Mouse (Mus musculus) hindbrain, postnatal 0 days (tissue): ENCODE measurements around the gene Pyy. TPM values are rescaled to one million over a fixed set of nuclear protein-coding genes. Genes with fewer than 3 reads are reported as not detected.

Source experiments
- ATAC-seq: fragments of 200-750 bp; cut with Nextera tagmentation; 2 replicates; pipeline ENCODE4 v1.8.0; 2017; ENCODE audit warnings: mild to moderate bottlenecking, moderate TSS enrichment, moderate library complexity
- DNase-seq: peaks from one replicate; pipeline ENCODE4 v3.0.0-alpha.2; 2015; ENCODE audit warnings: low spot score
- H3K27ac ChIP-seq: fragments of 300-500 bp; sonication (generic); 2 replicates; pipeline ENCODE4 v1.5.1; 2014; ENCODE audit warnings: mild to moderate bottlenecking
- H3K27me3 ChIP-seq: fragments of 300-500 bp; sonication (generic); 2 replicates; pipeline ENCODE4 v1.6.1; 2014; ENCODE audit warnings: low read length, mixed read lengths; ENCODE audit not compliant: insufficient read depth
- H3K36me3 ChIP-seq: fragments of 300-500 bp; sonication (generic); 2 replicates; pipeline ENCODE4 v1.6.1; 2014; ENCODE audit warnings: low read length, mixed read lengths; ENCODE audit not compliant: insufficient read depth
- H3K4me1 ChIP-seq: fragments of 300-500 bp; sonication (generic); 2 replicates; pipeline ENCODE4 v1.6.1; 2014; ENCODE audit warnings: antibody characterized with exemption, low read length, mixed read lengths; ENCODE audit not compliant: insufficient read depth
- H3K4me2 ChIP-seq: fragments of 300-500 bp; sonication (generic); 2 replicates; pipeline ENCODE4 v1.6.1; 2014; ENCODE audit warnings: low read depth, mild to moderate bottlenecking, low read length, moderate library complexity, mixed read lengths
- H3K4me3 ChIP-seq: fragments of 300-500 bp; sonication (generic); 2 replicates; pipeline ENCODE4 v1.5.1; 2014; ENCODE audit warnings: low read length
- H3K9ac ChIP-seq: fragments of 300-500 bp; sonication (generic); replicated peaks from 2 replicates; pipeline ENCODE4 v1.6.1; 2014; ENCODE audit warnings: mild to moderate bottlenecking, low read length, moderate library complexity, mixed read lengths
- H3K9me3 ChIP-seq: fragments of 300-500 bp; sonication (generic); 2 replicates; pipeline ENCODE4 v1.6.1; 2016; ENCODE audit warnings: low read length, mixed read lengths
- CTCF ChIP-seq: IDR thresholded peaks from 2 replicates; pipeline ENCODE4 v1.5.1; 2016; ENCODE audit warnings: antibody characterized with exemption, control low read depth, low read depth
- WGBS: fragments of 180-500 bp; shearing (Covaris S2); extraction: QIAGEN DNeasy Blood & Tissue Kit; methylation state at CpG from one replicate; pipeline ENCODE4 v1.1.7; 2014; 5-methylcytosine and 5-hydroxymethylcytosine counted together
- polyA plus RNA-seq: library from polyadenylated mRNA; unstranded; fragments of >200 nt; fragmentation: Nextera tagmentation; extraction: Ambion mirVana; gene quantifications from 2 replicates; pipeline ENCODE4 v1.2.1, GENCODE M21; 2015
- total RNA-seq: library from RNA; depleted of rRNA; stranded (reverse); fragments of >200 nt; gene quantifications from 2 replicates; pipeline ENCODE4 v1.2.3, GENCODE M21; 2014

Pyy gene
- total and polyA plus RNA-seq, 2 experiments from 2014 or later: 9.5 to 25.8 TPM

- H3K9ac ChIP-seq: no peak overlapping the region
- WGBS: 20% methylated on average over 4 of the region's 4 CpGs
- 0 out of 2 replicates have a peak, but pooled peaks have one; percentile 49 for ATAC-seq
- H3K4me1 ChIP-seq: no peaks in the 10 kb centered on the region
- no peak overlapping the region for H3K4me2 ChIP-seq
- no peak overlapping the region for H3K4me3 ChIP-seq
- DNase-seq: peak; percentile 69
- no peak overlapping the region for H3K27ac ChIP-seq
- H3K9me3 ChIP-seq: no peaks in the 10 kb centered on the region
- no peaks in the 10 kb centered on the region for H3K36me3 ChIP-seq
- no peak for TF ChIP-seq CTCF
- H3K27me3 ChIP-seq: no peaks in the 10 kb centered on the region
Observed at GRCm38 (mm10) chr11:102134516-102134915, 26.9 kb upstream of the Pyy start.

GRCm38 (mm10) chr11:102117386-102117785 is 9.8 kb upstream of the Pyy start:
- Histone ChIP-seq H3K9me3 (no peaks in the 10 kb centered on the region), H3K9ac (no peak overlapping the region), H3K4me3 (no peak overlapping the region), H3K27me3 (no peaks in the 10 kb centered on the region), H3K4me2 (no peak overlapping the region), H3K4me1 (no peaks in the 10 kb centered on the region), H3K27ac (no peak overlapping the region), H3K36me3 (no peaks in the 10 kb centered on the region)
- TF ChIP-seq CTCF: no peak
- 79% methylated on average over 6 of the region's 6 CpGs for WGBS
- DNase-seq (no peak), ATAC-seq (no peak)

- Histone ChIP-seq H3K36me3 (no peaks in the 10 kb centered on the region), H3K27ac (no peak overlapping the region), H3K4me2 (no peak overlapping the region), H3K27me3 (no peaks in the 10 kb centered on the region), H3K4me3 (no peak overlapping the region), H3K9me3 (no peaks in the 10 kb centered on the region), H3K9ac (no peak overlapping the region), H3K4me1 (no peaks in the 10 kb centered on the region)
- DNase-seq (no peak), ATAC-seq (no peak)
- no peak for TF ChIP-seq CTCF
- WGBS: 85% methylated on average over 8 of the region's 8 CpGs
Observed at GRCm38 (mm10) chr11:102116241-102116640, 8.6 kb upstream of the Pyy start.

- Histone ChIP-seq H3K27ac (no peak overlapping the region), H3K9ac (no peak overlapping the region), H3K9me3 (no peaks in the 10 kb centered on the region), H3K4me3 (no peak overlapping the region), H3K4me2 (no peak overlapping the region), H3K4me1 (no peaks in the 10 kb centered on the region), H3K36me3 (no peaks in the 10 kb centered on the region), H3K27me3 (peaks cover 25% of the 10 kb centered on the region)
- WGBS: 83% methylated on average over 5 of the region's 5 CpGs
- no peak for TF ChIP-seq CTCF
- DNase-seq (no peak), ATAC-seq (no peak)
Observed at GRCm38 (mm10) chr11:102111576-102111975, 3.9 kb upstream of the Pyy start.

- H3K4me2 ChIP-seq: no peak overlapping the region
- ATAC-seq (no peak), DNase-seq (no peak)
- H3K9ac ChIP-seq: no peak overlapping the region
- no peaks in the 10 kb centered on the region for H3K36me3 ChIP-seq
- H3K27ac ChIP-seq: no peak overlapping the region
- no peak overlapping the region for H3K4me3 ChIP-seq
- H3K4me1 ChIP-seq: no peaks in the 10 kb centered on the region
- WGBS: 2% methylated on average over 21 of the region's 21 CpGs
- TF ChIP-seq CTCF: no peak
- H3K9me3 ChIP-seq: no peaks in the 10 kb centered on the region
- peaks cover 50% of the 10 kb centered on the region for H3K27me3 ChIP-seq
Observed at GRCm38 (mm10) chr11:102106911-102107310, 721 bp downstream of the Pyy start.

GRCm38 (mm10) chr11:102102485-102103258 is 5.0 kb downstream of the Pyy start:
- Histone ChIP-seq H3K4me1 (no peaks in the 10 kb centered on the region), H3K27me3 (peaks cover 35% of the 10 kb centered on the region), H3K27ac (no peak overlapping the region), H3K4me3 (no peak overlapping the region), H3K9ac (no peak overlapping the region), H3K9me3 (no peaks in the 10 kb centered on the region), H3K4me2 (no peak overlapping the region), H3K36me3 (no peaks in the 10 kb centered on the region)
- peak; percentile 83 for TF ChIP-seq CTCF
- peak; percentile 85 for DNase-seq
- 20% methylated on average over 17 of the region's 17 CpGs for WGBS
- no peak for ATAC-seq

- H3K36me3 ChIP-seq: no peaks in the 10 kb centered on the region
- WGBS: 83% methylated on average over 4 of the region's 4 CpGs
Observed at GRCm38 (mm10) chr11:102101219-102101618, 6.4 kb downstream of the Pyy start, which contains the start of gene Ppy. Gene Ppy, minus strand, starts transcription at chr11:102101319.

More at GRCm38 (mm10) chr11:102101219-102101618, 6.4 kb downstream of the Pyy start, which contains the start of gene Ppy:
- DNase-seq: no peak
- H3K9me3 ChIP-seq: no peaks in the 10 kb centered on the region
- H3K27me3 ChIP-seq: peaks cover 21% of the 10 kb centered on the region
- no peak within 1 kb of the TSS for H3K27ac ChIP-seq
- H3K4me2 ChIP-seq: no peak within 1 kb of the TSS
- no peak for TF ChIP-seq CTCF
- no peak for ATAC-seq
- H3K4me1 ChIP-seq: 0 out of 2 replicates have a peak, but pooled peaks cover 5% of the 10 kb centered on the region
- H3K9ac ChIP-seq: no peak within 1 kb of the TSS
- no peak within 1 kb of the TSS for H3K4me3 ChIP-seq
